Mouse (Mus musculus): Measurements from ENCODE around the gene Figla.

GRCm38 (mm10) chr6:86067145-86067544, 51.2 kb downstream of the Figla start:
- TF ChIP-seq CTCF (IDR thresholded peaks at IDR 0.05; ENCODE audit: extremely low read depth, insufficient read length, insufficient replicate concordance, low read depth, low read length) (no peak), POLR2A (IDR thresholded peaks at IDR 0.05; ENCODE audit: low read depth, low read length) (no peak)
